Mouse (Mus musculus): Measurements from ENCODE around the gene Arhgap24. TPM values are rescaled to one million over a fixed set of nuclear protein-coding genes. Genes with fewer than 3 reads are reported as not detected.

Arhgap24 gene
- polyA plus RNA-seq, 1 experiment from 2014 or later: 11.3 TPM

GRCm38 (mm10) chr5:102492152-102492551, 11.0 kb downstream of the Arhgap24 start:
- WGBS: 80% methylated on average over 9 of the region's 9 CpGs
- Histone ChIP-seq H3K9ac (ENCODE audit: low read depth, low read length) (no peak overlapping the region), H3K4me2 (ENCODE audit: low read depth, low read length) (no peak overlapping the region), H3K27me3 (replicated peaks; ENCODE audit: control insufficient read depth, insufficient read depth, low read length) (no peaks in the 10 kb centered on the region), H3K4me1 (ENCODE audit: control insufficient read depth, insufficient read depth, low read length) (no peaks in the 10 kb centered on the region), H3K4me3 (ENCODE audit: low read length) (no peak overlapping the region), H3K27ac (ENCODE audit: low read length) (no peak overlapping the region), H3K9me3 (ENCODE audit: control insufficient read depth, low read length) (no peaks in the 10 kb centered on the region), H3K36me3 (ENCODE audit: control insufficient read depth, insufficient read depth, low read length) (no peaks in the 10 kb centered on the region)
- ATAC-seq: no peak

GRCm38 (mm10) chr5:102494827-102495226, 13.6 kb downstream of the Arhgap24 start:
- Histone ChIP-seq H3K27ac (ENCODE audit: low read length) (no peak overlapping the region), H3K4me3 (ENCODE audit: low read length) (no peak overlapping the region), H3K27me3 (replicated peaks; ENCODE audit: control insufficient read depth, insufficient read depth, low read length) (no peaks in the 10 kb centered on the region), H3K36me3 (ENCODE audit: control insufficient read depth, insufficient read depth, low read length) (no peaks in the 10 kb centered on the region), H3K4me2 (ENCODE audit: low read depth, low read length) (no peak overlapping the region), H3K9me3 (ENCODE audit: control insufficient read depth, low read length) (no peaks in the 10 kb centered on the region), H3K4me1 (ENCODE audit: control insufficient read depth, insufficient read depth, low read length) (no peaks in the 10 kb centered on the region), H3K9ac (ENCODE audit: low read depth, low read length) (no peak overlapping the region)
- WGBS: 39% methylated on average over 6 of the region's 6 CpGs
- no peak for ATAC-seq

DNA sequence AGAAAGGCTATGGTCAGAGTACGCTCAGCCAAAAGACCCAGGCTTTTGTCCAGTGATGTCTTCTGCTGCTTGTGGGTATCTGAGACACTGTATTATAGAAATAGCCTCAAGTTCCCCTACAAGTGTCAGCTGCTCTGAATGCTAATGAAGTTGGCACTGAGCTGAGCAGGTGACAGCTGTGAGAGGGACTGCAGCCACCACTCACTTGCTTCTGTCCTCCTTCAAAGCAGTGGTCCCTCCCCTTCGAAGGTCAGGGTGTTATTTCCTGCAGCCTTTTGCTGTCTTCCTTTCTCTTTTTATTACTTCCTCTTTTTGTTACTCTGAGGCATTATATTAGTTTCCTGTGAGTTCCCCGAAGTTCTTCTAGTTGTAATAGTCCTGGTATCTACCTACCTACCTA, 16.0 kb downstream of the Arhgap24 start:
- 63% methylated on average over 3 of the region's 3 CpGs for WGBS
- no peak for ATAC-seq

DNA sequence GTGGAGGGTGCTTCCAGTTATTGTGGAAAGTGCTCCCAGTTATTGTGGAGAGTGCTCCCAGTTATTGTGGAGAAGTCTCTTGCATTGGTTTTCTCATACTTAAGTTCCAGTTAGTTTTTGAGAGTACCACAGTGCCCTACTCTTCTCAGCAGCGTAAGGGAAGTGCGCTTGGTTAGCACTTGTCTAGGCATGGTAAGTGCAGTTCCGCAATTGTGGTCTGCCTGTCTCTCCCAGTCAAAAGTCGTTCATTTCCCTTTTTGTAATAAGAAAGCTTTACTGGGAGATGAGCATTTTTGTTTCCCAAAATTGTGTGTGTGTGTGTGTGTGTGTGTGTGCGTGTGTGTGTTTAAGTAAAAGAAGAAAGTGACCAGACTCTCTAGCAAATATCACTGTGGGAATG, 17.6 kb downstream of the Arhgap24 start:
- H3K4me3 ChIP-seq (ENCODE audit: low read length): no peak overlapping the region
- WGBS: 79% methylated on average over 5 of the region's 5 CpGs
- H3K27me3 ChIP-seq (replicated peaks; ENCODE audit: control insufficient read depth, insufficient read depth, low read length): no peaks in the 10 kb centered on the region
- H3K4me2 ChIP-seq (ENCODE audit: low read depth, low read length): no peak overlapping the region
- H3K9ac ChIP-seq (ENCODE audit: low read depth, low read length): no peak overlapping the region
- ATAC-seq: no peak
- H3K36me3 ChIP-seq (ENCODE audit: control insufficient read depth, insufficient read depth, low read length): no peaks in the 10 kb centered on the region
- H3K27ac ChIP-seq (ENCODE audit: low read length): no peak overlapping the region
- H3K4me1 ChIP-seq (ENCODE audit: control insufficient read depth, insufficient read depth, low read length): no peaks in the 10 kb centered on the region
- H3K9me3 ChIP-seq (ENCODE audit: control insufficient read depth, low read length): no peaks in the 10 kb centered on the region

More for the DNA sequence above, 16.0 kb downstream of the Arhgap24 start:
- H3K4me1 ChIP-seq (ENCODE audit: control insufficient read depth, insufficient read depth, low read length): no peaks in the 10 kb centered on the region
- H3K9ac ChIP-seq (ENCODE audit: low read depth, low read length): no peak overlapping the region
- no peaks in the 10 kb centered on the region for H3K36me3 ChIP-seq (ENCODE audit: control insufficient read depth, insufficient read depth, low read length)
- no peak overlapping the region for H3K4me3 ChIP-seq (ENCODE audit: low read length)
- H3K4me2 ChIP-seq (ENCODE audit: low read depth, low read length): no peak overlapping the region
- no peak overlapping the region for H3K27ac ChIP-seq (ENCODE audit: low read length)
- H3K27me3 ChIP-seq (replicated peaks; ENCODE audit: control insufficient read depth, insufficient read depth, low read length): no peaks in the 10 kb centered on the region
- no peaks in the 10 kb centered on the region for H3K9me3 ChIP-seq (ENCODE audit: control insufficient read depth, low read length)

DNA sequence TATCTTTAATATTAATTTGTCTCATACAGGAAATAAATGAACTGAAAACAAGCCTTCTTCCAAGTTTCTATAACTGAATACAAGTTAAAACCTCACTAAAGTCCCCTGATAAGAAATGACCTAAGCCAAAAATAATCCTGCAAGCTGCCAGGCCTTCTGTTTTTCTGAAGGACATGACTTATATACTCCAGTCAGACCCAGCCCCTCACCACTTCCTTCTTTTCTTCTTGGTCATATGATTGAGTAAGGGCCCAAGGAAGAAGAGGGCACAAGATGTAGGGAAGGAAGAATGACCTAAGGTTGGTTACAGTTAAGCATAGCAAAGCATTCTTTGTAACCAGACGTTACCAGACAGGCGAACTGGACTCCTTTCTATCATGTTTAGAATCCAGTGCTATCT, 21.1 kb downstream of the Arhgap24 start:
- ATAC-seq: no peak
- Histone ChIP-seq H3K27ac (ENCODE audit: low read length) (no peak overlapping the region), H3K9ac (ENCODE audit: low read depth, low read length) (no peak overlapping the region), H3K9me3 (ENCODE audit: control insufficient read depth, low read length) (no peaks in the 10 kb centered on the region), H3K4me3 (ENCODE audit: low read length) (no peak overlapping the region), H3K36me3 (ENCODE audit: control insufficient read depth, insufficient read depth, low read length) (no peaks in the 10 kb centered on the region), H3K4me1 (ENCODE audit: control insufficient read depth, insufficient read depth, low read length) (no peaks in the 10 kb centered on the region), H3K4me2 (ENCODE audit: low read depth, low read length) (no peak overlapping the region), H3K27me3 (replicated peaks; ENCODE audit: control insufficient read depth, insufficient read depth, low read length) (no peaks in the 10 kb centered on the region)
- 82% methylated on average over 2 of the region's 2 CpGs for WGBS

- Histone ChIP-seq H3K36me3 (ENCODE audit: control insufficient read depth, insufficient read depth, low read length) (no peaks in the 10 kb centered on the region), H3K27ac (ENCODE audit: low read length) (no peak overlapping the region), H3K27me3 (replicated peaks; ENCODE audit: control insufficient read depth, insufficient read depth, low read length) (no peaks in the 10 kb centered on the region), H3K4me2 (ENCODE audit: low read depth, low read length) (no peak overlapping the region), H3K4me1 (ENCODE audit: control insufficient read depth, insufficient read depth, low read length) (no peaks in the 10 kb centered on the region), H3K9ac (ENCODE audit: low read depth, low read length) (no peak overlapping the region), H3K9me3 (ENCODE audit: control insufficient read depth, low read length) (no peaks in the 10 kb centered on the region), H3K4me3 (ENCODE audit: low read length) (no peak overlapping the region)
- ATAC-seq: no peak
- WGBS: 63% methylated on average over 3 of the region's 3 CpGs
Observed at GRCm38 (mm10) chr5:102503066-102503465, 21.9 kb downstream of the Arhgap24 start.

DNA sequence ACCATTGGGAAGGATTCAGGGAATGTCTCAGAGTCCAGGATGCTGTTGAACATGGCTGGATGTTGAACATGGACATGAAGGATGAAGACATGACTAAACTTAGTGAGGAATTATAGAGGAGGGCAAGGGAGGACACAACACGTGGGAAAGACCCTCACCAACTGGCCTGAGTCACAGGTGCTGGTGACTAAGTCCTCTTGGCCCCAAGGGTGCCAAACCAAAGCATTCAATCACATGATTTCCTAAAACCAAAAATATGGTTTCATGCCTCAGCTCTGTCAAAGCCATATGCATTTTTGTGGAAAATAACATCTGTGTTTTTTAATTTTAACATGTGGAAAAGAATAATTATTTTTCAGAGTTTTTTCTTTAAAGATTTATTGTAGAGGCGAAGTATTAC, 22.7 kb downstream of the Arhgap24 start:
- Histone ChIP-seq H3K4me1 (ENCODE audit: control insufficient read depth, insufficient read depth, low read length) (no peaks in the 10 kb centered on the region), H3K36me3 (ENCODE audit: control insufficient read depth, insufficient read depth, low read length) (no peaks in the 10 kb centered on the region), H3K4me2 (ENCODE audit: low read depth, low read length) (no peak overlapping the region), H3K4me3 (ENCODE audit: low read length) (no peak overlapping the region), H3K27ac (ENCODE audit: low read length) (no peak overlapping the region), H3K27me3 (replicated peaks; ENCODE audit: control insufficient read depth, insufficient read depth, low read length) (no peaks in the 10 kb centered on the region), H3K9me3 (ENCODE audit: control insufficient read depth, low read length) (no peaks in the 10 kb centered on the region), H3K9ac (ENCODE audit: low read depth, low read length) (no peak overlapping the region)
- WGBS: 79% methylated on average over 2 of the region's 2 CpGs
- no peak for ATAC-seq

- Histone ChIP-seq H3K27me3 (replicated peaks; ENCODE audit: control insufficient read depth, insufficient read depth, low read length) (no peaks in the 10 kb centered on the region), H3K4me1 (ENCODE audit: control insufficient read depth, insufficient read depth, low read length) (no peaks in the 10 kb centered on the region), H3K9me3 (ENCODE audit: control insufficient read depth, low read length) (no peaks in the 10 kb centered on the region), H3K4me2 (ENCODE audit: low read depth, low read length) (no peak overlapping the region), H3K27ac (ENCODE audit: low read length) (no peak overlapping the region), H3K36me3 (ENCODE audit: control insufficient read depth, insufficient read depth, low read length) (no peaks in the 10 kb centered on the region), H3K9ac (ENCODE audit: low read depth, low read length) (no peak overlapping the region), H3K4me3 (ENCODE audit: low read length) (no peak overlapping the region)
- ATAC-seq: no peak
- whole genome bisulfite sequencing: 88% methylated on average over 4 of the region's 4 CpGs
Observed at GRCm38 (mm10) chr5:102504557-102504956, 23.4 kb downstream of the Arhgap24 start.

DNA sequence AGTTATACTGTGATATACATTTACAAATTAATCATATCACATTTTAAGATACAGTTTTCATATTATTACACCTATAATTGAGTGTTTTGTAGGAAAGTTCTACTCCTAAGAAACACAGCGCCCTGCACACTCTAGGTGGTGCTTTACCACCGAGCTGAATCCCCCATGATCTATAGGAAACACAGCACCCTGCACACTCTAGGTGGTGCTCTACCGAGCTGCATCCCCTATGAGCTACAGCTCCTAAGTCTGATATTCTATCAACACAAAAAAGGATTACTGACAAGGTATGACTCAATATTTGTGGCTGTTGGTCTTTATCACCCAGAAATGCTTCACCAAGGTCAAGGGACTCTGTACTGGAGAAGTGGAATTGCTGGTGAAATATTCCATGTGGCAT, 27.0 kb downstream of the Arhgap24 start:
- ATAC-seq: no peak
- WGBS: 71% methylated on average over 3 of the region's 3 CpGs

DNA sequence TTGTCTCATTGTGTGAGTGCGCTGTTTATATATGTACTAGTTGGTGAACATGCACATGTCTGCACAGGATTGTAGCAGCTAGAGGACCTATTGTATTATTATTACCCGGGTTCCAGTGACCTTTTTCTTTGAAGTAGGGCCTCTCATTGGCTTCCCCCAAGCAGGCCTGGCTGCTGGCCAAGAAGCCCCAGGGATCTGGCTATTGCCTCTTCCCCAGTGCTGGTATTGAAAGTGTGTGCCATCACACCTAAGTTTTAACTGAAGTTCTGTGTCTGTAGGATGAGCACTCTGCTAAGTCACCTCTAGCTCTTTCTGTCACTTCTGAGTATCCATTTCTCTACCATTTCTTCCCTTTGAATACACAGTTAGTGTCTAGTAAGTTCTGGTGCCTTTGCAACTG, 28.2 kb downstream of the Arhgap24 start:
- Histone ChIP-seq H3K36me3 (ENCODE audit: control insufficient read depth, insufficient read depth, low read length) (no peaks in the 10 kb centered on the region), H3K27me3 (replicated peaks; ENCODE audit: control insufficient read depth, insufficient read depth, low read length) (no peaks in the 10 kb centered on the region), H3K9ac (ENCODE audit: low read depth, low read length) (no peak overlapping the region), H3K4me1 (ENCODE audit: control insufficient read depth, insufficient read depth, low read length) (no peaks in the 10 kb centered on the region), H3K4me2 (ENCODE audit: low read depth, low read length) (no peak overlapping the region), H3K9me3 (ENCODE audit: control insufficient read depth, low read length) (no peaks in the 10 kb centered on the region), H3K27ac (ENCODE audit: low read length) (no peak overlapping the region), H3K4me3 (ENCODE audit: low read length) (no peak overlapping the region)
- WGBS: 67% methylated on average over 2 of the region's 2 CpGs
- ATAC-seq: no peak

More for the DNA sequence above, 27.0 kb downstream of the Arhgap24 start:
- no peaks in the 10 kb centered on the region for H3K36me3 ChIP-seq (ENCODE audit: control insufficient read depth, insufficient read depth, low read length)
- H3K27me3 ChIP-seq (replicated peaks; ENCODE audit: control insufficient read depth, insufficient read depth, low read length): no peaks in the 10 kb centered on the region
- H3K27ac ChIP-seq (ENCODE audit: low read length): no peak overlapping the region
- H3K4me3 ChIP-seq (ENCODE audit: low read length): no peak overlapping the region
- H3K4me2 ChIP-seq (ENCODE audit: low read depth, low read length): no peak overlapping the region
- H3K9me3 ChIP-seq (ENCODE audit: control insufficient read depth, low read length): no peaks in the 10 kb centered on the region
- no peaks in the 10 kb centered on the region for H3K4me1 ChIP-seq (ENCODE audit: control insufficient read depth, insufficient read depth, low read length)
- no peak overlapping the region for H3K9ac ChIP-seq (ENCODE audit: low read depth, low read length)
